Mouse (Mus musculus): ENCODE measurements around the gene Zfp748.
A peak's percentile ranks its signal among the peaks of the same experiment; 100 is the strongest.

The Zfp748 gene

GRCm38 (mm10) chr13:67553730-67554129 lies at the start of gene Zfp748:
Gene Zfp748 (minus strand): TSS chr13:67553830.
- no peak for DNase-seq (ENCODE audit: low spot score in 2 of 2)

GRCm38 (mm10) chr13:67572591-67573189 lies 19.1 kb upstream of the Zfp748 start:
- DNase-seq (ENCODE audit: low spot score in 2 of 2) = no peak

- DNase-seq (ENCODE audit: low spot score in 2 of 2) = peak; percentile 74
These were observed 904 bp downstream of the Zfp748 start for GRCm38 (mm10) chr13:67552505-67553346.

- no peak for DNase-seq (ENCODE audit: low spot score in 2 of 2)
These were observed 7.7 kb downstream of the Zfp748 start for GRCm38 (mm10) chr13:67545941-67546340.

- DNase-seq (ENCODE audit: low spot score in 2 of 2) = no peak
These were observed 26.4 kb downstream of the Zfp748 start for GRCm38 (mm10) chr13:67527049-67527730.

GRCm38 (mm10) chr13:67525753-67526410 lies 27.7 kb downstream of the Zfp748 start, which contains the start of the genes Gm26965 and Zfp87:
Gene Gm26965 (minus strand): TSS chr13:67526151.
Gene Zfp87 (minus strand): TSS chr13:67526177.
- peak; percentile 85 to 91 for DNase-seq (ENCODE audit: low spot score in 2 of 2)

GRCm38 (mm10) chr13:67500908-67501307 lies 52.7 kb downstream of the Zfp748 start:
- DNase-seq (ENCODE audit: low spot score in 2 of 2) = no peak

- DNase-seq (ENCODE audit: low spot score in 2 of 2) = peak; percentile 68 to 70
These were observed 53.4 kb downstream of the Zfp748 start, which contains the start of gene Zfp58 for GRCm38 (mm10) chr13:67500084-67500719. Gene Zfp58 (minus strand): TSS chr13:67500555.

GRCm38 (mm10) chr13:67495631-67496030 lies 58.0 kb downstream of the Zfp748 start:
- DNase-seq (ENCODE audit: low spot score in 2 of 2) = no peak

Measured in urinary bladder, postnatal 4 days (tissue).